Mouse (Mus musculus) R1 (cell line): ENCODE measurements around the gene Stk11.

Source experiments
- DNase-seq: peaks from one replicate; pipeline ENCODE4 v3.0.0-alpha.2; 2018; ENCODE audit warnings: low read depth, low spot score

Stk11 gene

GRCm38 (mm10) chr10:80094684-80095083, 20.9 kb upstream of the Stk11 start:
- no peak for DNase-seq

GRCm38 (mm10) chr10:80095547-80095946, 20.1 kb upstream of the Stk11 start:
- DNase-seq, result no peak

GRCm38 (mm10) chr10:80097275-80097674, 18.3 kb upstream of the Stk11 start:
- DNase-seq, result peak; percentile 50

GRCm38 (mm10) chr10:80098630-80099029, 17.0 kb upstream of the Stk11 start:
- DNase-seq, result no peak

- no peak for DNase-seq
Observed at GRCm38 (mm10) chr10:80100982-80101381, 14.6 kb upstream of the Stk11 start.

GRCm38 (mm10) chr10:80102216-80102915, 13.2 kb upstream of the Stk11 start:
- peak; percentile 81 for DNase-seq

GRCm38 (mm10) chr10:80103032-80103431, 12.6 kb upstream of the Stk11 start:
- DNase-seq, result no peak

GRCm38 (mm10) chr10:80104181-80104580, 11.4 kb upstream of the Stk11 start:
- no peak for DNase-seq

GRCm38 (mm10) chr10:80105460-80105859, 10.1 kb upstream of the Stk11 start, which contains the start of gene Sbno2:
Sbno2 (minus strand) TSS chr10:80105571.
- no peak for DNase-seq

GRCm38 (mm10) chr10:80105926-80106325, 9.7 kb upstream of the Stk11 start:
- DNase-seq, result no peak

GRCm38 (mm10) chr10:80107678-80108077, 7.9 kb upstream of the Stk11 start:
- DNase-seq, result no peak

GRCm38 (mm10) chr10:80114341-80115284, 990 bp upstream of the Stk11 start:
- DNase-seq, result peak; percentile 95

- no peak for DNase-seq
Observed at GRCm38 (mm10) chr10:80115944-80116335, 337 bp downstream of the Stk11 start.

- DNase-seq, result no peak
Observed at GRCm38 (mm10) chr10:80116563-80116926, 942 bp downstream of the Stk11 start.

GRCm38 (mm10) chr10:80116927-80117691, 1.5 kb downstream of the Stk11 start:
- DNase-seq, result no peak

- DNase-seq, result no peak
Observed at GRCm38 (mm10) chr10:80117736-80118135, 2.1 kb downstream of the Stk11 start.

- DNase-seq, result no peak
Observed at GRCm38 (mm10) chr10:80118552-80118951, 2.9 kb downstream of the Stk11 start.

GRCm38 (mm10) chr10:80120146-80120545, 4.5 kb downstream of the Stk11 start:
- DNase-seq, result no peak

GRCm38 (mm10) chr10:80121639-80122038, 6.0 kb downstream of the Stk11 start:
- DNase-seq, result no peak

GRCm38 (mm10) chr10:80123932-80124562, 8.4 kb downstream of the Stk11 start:
- no peak for DNase-seq

GRCm38 (mm10) chr10:80127920-80128319, 12.3 kb downstream of the Stk11 start:
- DNase-seq, result no peak
